Mouse (Mus musculus): ENCODE data around the gene Axl. TPM values are rescaled to one million over a fixed set of nuclear protein-coding genes. Genes with fewer than 3 reads are reported as not detected.

The Axl gene
- polyA plus RNA-seq, 1 experiment from 2014 or later = 18.1 TPM

DNA sequence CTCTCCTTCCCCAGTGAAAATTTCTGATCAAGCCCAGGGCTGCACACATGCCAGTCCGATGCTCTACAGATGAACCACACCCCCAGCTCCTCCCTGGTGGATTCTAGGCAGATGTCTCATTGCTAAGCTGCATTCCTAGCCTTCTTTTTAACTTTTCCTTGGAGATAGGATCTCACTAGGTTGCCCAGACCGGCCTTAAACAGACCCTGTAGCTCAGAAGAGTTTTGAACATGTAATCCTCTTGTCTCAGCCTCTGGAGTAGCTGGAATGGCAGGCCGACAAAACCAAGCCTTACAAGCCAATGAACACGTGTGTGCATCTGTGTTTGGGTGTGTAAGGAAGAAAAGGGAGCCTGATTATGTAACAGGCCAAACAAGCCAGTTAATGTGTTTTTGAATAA is 7.8 kb downstream of the Axl start:
- 32% methylated on average over 4 of the region's 4 CpGs for WGBS (ENCODE audit: insufficient replicate concordance)
- no peak overlapping the region for H3K27ac ChIP-seq (replicated peaks)
- no peak overlapping the region for H3K4me3 ChIP-seq (replicated peaks)

DNA sequence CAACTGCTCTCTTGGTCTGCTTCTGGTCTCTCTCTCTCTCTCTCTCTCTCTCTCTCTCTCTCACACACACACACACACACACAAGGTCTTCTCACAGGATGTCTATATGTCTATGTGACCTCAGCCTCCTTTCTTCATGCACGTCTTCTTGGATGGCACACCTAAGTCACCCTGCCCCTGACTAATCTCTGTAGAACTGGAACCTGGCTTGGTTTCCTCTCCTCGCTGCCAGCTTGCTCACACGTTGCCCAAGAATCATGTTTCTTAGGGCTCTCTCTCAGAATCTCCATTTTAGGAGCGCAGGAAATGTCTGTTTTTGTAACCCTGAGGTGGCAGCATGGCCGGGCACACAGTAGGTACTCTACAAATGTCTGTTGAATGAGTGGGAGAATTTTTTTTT is 8.5 kb downstream of the Axl start:
- no peak overlapping the region for H3K27ac ChIP-seq (replicated peaks)
- no peak for ATAC-seq (ENCODE audit: insufficient read depth)
- H3K4me1 ChIP-seq (replicated peaks) = peaks cover 21% of the 10 kb centered on the region
- H3K4me2 ChIP-seq = no peak overlapping the region
- 71% methylated on average over 5 of the region's 5 CpGs for WGBS (ENCODE audit: insufficient replicate concordance)
- H3K36me3 ChIP-seq (replicated peaks) = no peaks in the 10 kb centered on the region
- no peaks in the 10 kb centered on the region for H3K27me3 ChIP-seq
- H3K9me3 ChIP-seq (replicated peaks) = no peaks in the 10 kb centered on the region
- H3K9ac ChIP-seq = no peak overlapping the region
- no peak overlapping the region for H3K4me3 ChIP-seq (replicated peaks)

More for the DNA sequence above, 7.8 kb downstream of the Axl start:
- H3K9me3 ChIP-seq (replicated peaks) = no peaks in the 10 kb centered on the region
- no peak for ATAC-seq (ENCODE audit: insufficient read depth)
- H3K4me1 ChIP-seq (replicated peaks) = peaks cover 21% of the 10 kb centered on the region
- H3K9ac ChIP-seq = no peak overlapping the region
- H3K27me3 ChIP-seq = no peaks in the 10 kb centered on the region
- no peak overlapping the region for H3K4me2 ChIP-seq
- no peaks in the 10 kb centered on the region for H3K36me3 ChIP-seq (replicated peaks)

DNA sequence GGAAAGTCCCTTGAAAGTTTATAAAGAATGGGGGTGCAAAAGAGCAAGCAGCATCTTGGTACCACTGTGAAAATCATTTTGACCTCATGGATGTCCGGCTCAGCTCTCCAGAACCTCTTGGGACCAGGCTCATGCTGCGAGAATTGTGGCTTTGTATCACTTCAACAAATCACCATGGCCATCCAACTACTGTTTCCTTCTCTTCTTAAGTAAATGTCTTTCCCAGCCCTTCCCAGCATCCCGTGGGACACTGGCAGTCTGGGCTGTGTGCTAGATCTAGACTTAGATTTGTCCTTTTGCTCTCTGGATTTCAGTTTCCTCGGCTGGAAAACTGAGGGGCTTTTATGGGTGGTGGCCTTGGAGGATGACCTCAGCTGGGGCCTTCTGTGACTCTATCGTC is 20.3 kb downstream of the Axl start:
- Histone ChIP-seq H3K27me3 (no peaks in the 10 kb centered on the region), H3K27ac (replicated peaks) (no peak overlapping the region), H3K4me3 (replicated peaks) (no peak overlapping the region), H3K36me3 (replicated peaks) (no peaks in the 10 kb centered on the region), H3K4me1 (replicated peaks) (no peaks in the 10 kb centered on the region), H3K4me2 (no peak overlapping the region), H3K9ac (no peak overlapping the region), H3K9me3 (replicated peaks) (no peaks in the 10 kb centered on the region)
- WGBS (ENCODE audit: insufficient replicate concordance) = 66% methylated on average over 5 of the region's 5 CpGs
- no peak for ATAC-seq (ENCODE audit: insufficient read depth)

DNA sequence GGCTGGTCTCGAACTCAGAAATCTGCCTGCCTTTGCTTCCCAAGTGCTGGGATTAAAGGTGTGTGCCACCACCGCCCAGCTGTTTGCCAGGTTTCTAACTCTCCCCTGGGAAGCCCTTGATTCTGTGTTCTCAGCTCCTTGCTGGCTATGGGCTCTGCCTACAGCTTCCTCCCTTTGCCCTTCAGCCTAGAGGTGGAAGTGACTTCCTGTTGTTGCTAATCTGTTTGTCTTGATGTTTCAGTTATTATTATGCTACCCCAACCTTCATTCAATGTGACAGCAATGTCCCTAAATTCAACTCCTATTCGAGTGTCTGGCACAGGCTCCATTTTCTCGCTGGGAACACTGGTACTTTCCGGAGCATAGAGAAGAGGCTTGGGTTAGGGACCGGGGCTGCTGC is 22.4 kb downstream of the Axl start:
- H3K27ac ChIP-seq (replicated peaks) = no peak overlapping the region
- H3K9ac ChIP-seq = no peak overlapping the region
- no peak overlapping the region for H3K4me2 ChIP-seq
- ATAC-seq (ENCODE audit: insufficient read depth) = no peak
- WGBS (ENCODE audit: insufficient replicate concordance) = 70% methylated on average over 6 of the region's 6 CpGs
- H3K36me3 ChIP-seq (replicated peaks) = no peaks in the 10 kb centered on the region
- H3K27me3 ChIP-seq = no peaks in the 10 kb centered on the region
- H3K9me3 ChIP-seq (replicated peaks) = no peaks in the 10 kb centered on the region
- H3K4me1 ChIP-seq (replicated peaks) = no peaks in the 10 kb centered on the region
- no peak overlapping the region for H3K4me3 ChIP-seq (replicated peaks)

DNA sequence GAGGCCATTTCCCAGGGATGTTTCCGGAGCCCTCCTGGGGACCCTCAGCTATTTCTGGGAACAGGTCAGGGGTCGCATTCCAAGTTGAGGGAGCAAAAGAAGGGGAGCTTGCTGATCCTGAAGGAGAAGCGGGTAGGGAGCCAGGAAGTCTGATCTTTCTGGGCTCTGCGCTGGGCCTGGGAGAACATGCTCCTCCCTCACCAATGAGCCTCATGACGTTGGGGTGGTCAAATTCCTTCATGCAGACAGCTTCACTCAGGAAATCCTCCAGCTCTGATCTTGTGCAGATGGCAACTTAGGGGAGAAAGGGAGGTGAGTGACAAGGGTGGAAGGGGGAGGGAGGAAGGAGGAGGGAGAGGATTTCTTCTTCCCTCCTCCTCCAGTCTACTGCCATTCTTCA is 24.3 kb downstream of the Axl start:
- no peaks in the 10 kb centered on the region for H3K36me3 ChIP-seq (replicated peaks)
- H3K4me2 ChIP-seq = no peak overlapping the region
- no peaks in the 10 kb centered on the region for H3K4me1 ChIP-seq (replicated peaks)
- WGBS (ENCODE audit: insufficient replicate concordance) = 52% methylated on average over 5 of the region's 5 CpGs
- no peaks in the 10 kb centered on the region for H3K9me3 ChIP-seq (replicated peaks)
- ATAC-seq (ENCODE audit: insufficient read depth) = no peak
- no peaks in the 10 kb centered on the region for H3K27me3 ChIP-seq
- H3K4me3 ChIP-seq (replicated peaks) = no peak overlapping the region
- no peak overlapping the region for H3K9ac ChIP-seq
- H3K27ac ChIP-seq (replicated peaks) = no peak overlapping the region

DNA sequence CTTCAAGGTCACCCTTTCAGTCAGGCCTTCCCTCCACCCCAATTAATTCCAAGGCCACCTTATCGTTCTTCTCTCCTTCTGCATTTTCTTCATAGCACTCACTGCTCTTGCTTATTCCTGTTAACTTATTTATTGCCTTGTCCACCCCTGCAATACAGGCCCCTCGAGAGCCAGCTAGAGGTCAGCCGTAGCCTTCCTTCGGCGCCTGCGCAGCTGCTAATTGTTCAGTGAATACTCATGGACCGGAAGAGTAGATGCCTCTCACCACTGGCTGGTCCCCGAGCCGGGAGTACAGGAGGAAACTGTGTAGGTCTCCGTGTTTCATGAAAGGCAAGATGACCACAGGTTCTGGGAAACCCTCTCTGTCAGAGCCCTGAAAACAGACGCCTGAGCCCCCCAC is 24.8 kb downstream of the Axl start:
- WGBS (ENCODE audit: insufficient replicate concordance) = 59% methylated on average over 11 of the region's 11 CpGs
- Histone ChIP-seq H3K9me3 (replicated peaks) (no peaks in the 10 kb centered on the region), H3K4me3 (replicated peaks) (no peak overlapping the region), H3K36me3 (replicated peaks) (no peaks in the 10 kb centered on the region), H3K4me1 (replicated peaks) (no peaks in the 10 kb centered on the region), H3K9ac (no peak overlapping the region), H3K27me3 (no peaks in the 10 kb centered on the region), H3K4me2 (no peak overlapping the region), H3K27ac (replicated peaks) (no peak overlapping the region)
- ATAC-seq (ENCODE audit: insufficient read depth) = peak; percentile 54; the same call in 1 of the 2 replicates

DNA sequence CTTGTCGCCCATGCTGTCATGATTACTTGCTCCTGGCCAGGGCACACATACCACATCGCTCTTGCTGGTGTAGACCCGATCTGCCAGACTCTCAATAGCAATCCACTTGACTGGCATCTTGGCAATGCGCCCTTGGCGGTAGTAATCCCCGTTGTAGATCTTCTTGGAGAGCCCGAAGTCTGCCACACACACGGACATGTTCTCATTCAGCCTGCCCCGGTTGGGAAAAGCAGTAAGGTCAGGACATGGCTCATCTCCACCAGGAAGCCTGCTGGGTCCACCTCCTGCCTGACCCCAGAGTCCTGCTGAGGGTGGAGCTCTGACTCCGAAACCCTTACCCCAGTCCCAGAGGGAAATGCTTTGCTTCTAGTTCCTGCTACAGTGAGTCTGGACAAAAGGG is 27.2 kb downstream of the Axl start:
- H3K27ac ChIP-seq (replicated peaks) = no peak overlapping the region
- H3K9ac ChIP-seq = no peak overlapping the region
- 74% methylated on average over 10 of the region's 10 CpGs for WGBS (ENCODE audit: insufficient replicate concordance)
- 0 out of 2 replicates have a peak, but pooled peaks cover 4% of the 10 kb centered on the region for H3K4me1 ChIP-seq (replicated peaks)
- H3K4me3 ChIP-seq (replicated peaks) = no peak overlapping the region
- 0 out of 2 replicates have a peak, but pooled peaks cover 3% of the 10 kb centered on the region for H3K27me3 ChIP-seq
- no peaks in the 10 kb centered on the region for H3K9me3 ChIP-seq (replicated peaks)
- H3K36me3 ChIP-seq (replicated peaks) = no peaks in the 10 kb centered on the region
- no peak for ATAC-seq (ENCODE audit: insufficient read depth)
- H3K4me2 ChIP-seq = no peak overlapping the region

DNA sequence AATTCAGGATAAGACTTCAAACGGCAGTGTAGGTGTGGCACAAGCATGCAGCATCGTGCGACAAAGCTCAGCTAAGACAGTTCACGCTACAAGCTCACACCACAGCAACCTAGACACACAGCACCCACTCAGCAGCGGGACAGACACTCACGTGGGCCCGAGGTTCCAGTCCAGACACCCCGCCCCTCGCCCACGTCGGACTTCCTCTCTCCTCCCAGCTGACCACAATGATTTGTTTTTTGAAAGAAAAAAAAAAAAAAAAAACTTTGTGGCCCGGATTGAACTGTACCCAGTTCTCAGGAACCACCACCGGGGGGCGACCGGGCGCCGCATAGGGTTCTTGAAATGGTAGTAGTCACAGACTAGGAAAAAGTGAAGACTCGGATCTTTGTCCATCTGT is 32.5 kb downstream of the Axl start:
- ATAC-seq (ENCODE audit: insufficient read depth) = no peak
- peak overlapping the region; percentile 63 for H3K9ac ChIP-seq
- WGBS (ENCODE audit: insufficient replicate concordance) = 1% methylated on average over 18 of the region's 18 CpGs

DNA sequence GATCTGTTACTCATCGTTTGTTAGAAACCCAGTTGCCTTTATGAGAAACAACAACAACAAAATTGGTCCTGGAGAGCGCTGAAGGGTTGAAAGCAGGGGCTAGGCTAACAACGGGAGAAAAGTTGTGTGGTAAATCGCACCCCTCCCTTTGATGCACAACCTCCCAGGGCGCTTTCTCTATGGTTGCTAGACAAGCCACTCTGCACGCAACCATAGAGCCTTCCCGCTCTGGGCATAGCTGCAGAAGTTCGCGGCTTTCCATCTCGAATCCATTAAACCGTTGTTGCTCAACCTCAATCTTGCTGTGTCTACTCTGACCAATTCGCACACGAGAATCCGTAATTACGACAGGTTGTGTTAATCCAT is 33.1 kb downstream of the Axl start:
- H3K4me1 ChIP-seq (replicated peaks) = peaks cover 41% of the 10 kb centered on the region

More for the DNA sequence above, 32.5 kb downstream of the Axl start:
- peak overlapping the region; percentile 97 for H3K27ac ChIP-seq (replicated peaks)
- peaks cover 39% of the 10 kb centered on the region for H3K4me1 ChIP-seq (replicated peaks)
- peak overlapping the region; percentile 96 for H3K4me2 ChIP-seq
- 0 out of 2 replicates have a peak, but pooled peaks cover 3% of the 10 kb centered on the region for H3K27me3 ChIP-seq
- H3K9me3 ChIP-seq (replicated peaks) = no peaks in the 10 kb centered on the region
- peaks cover 19% of the 10 kb centered on the region for H3K36me3 ChIP-seq (replicated peaks)
- H3K4me3 ChIP-seq (replicated peaks) = peak overlapping the region; percentile 80

DNA sequence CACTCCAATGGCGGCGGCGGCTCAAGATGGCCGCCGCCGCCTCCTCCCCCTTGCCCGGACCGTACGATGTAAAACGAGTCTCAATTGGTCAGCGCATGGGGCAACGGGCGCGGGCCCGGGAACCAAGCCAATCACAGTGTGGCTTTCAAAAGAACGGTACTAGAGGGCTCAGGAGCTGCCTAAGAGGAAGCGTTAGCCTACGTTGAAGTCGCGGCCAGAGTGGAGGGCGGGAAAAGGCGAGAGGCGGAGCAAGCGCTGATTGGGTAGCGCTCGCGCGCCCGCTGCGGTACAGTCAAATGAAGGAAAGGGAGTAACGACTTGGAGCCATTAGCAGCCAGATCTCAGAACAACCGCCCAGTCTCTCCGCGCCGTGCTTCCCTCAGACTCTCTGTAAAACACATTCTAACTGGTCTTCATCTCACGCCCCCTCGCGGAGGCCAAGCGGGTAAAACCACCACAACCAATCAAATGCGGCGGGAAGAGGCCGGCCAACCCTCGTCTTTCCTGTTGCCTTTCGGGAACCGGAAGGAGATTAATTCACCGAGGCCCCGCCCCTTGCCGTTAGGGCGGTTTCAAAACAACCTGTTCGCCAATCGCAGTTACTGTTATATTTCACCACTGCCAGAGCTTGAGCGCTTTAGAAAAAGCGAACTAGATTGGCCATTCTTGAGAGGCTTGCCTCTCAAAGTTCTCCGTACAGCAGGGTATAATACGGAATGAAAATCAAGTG is 33.6 kb downstream of the Axl start, which contains the start of gene Hnrnpul1:
Hnrnpul1 (minus strand) TSS at position 20 of the 730 bp plus-strand sequence.
- 0 out of 2 replicates have a peak, but pooled peaks cover 3% of the 10 kb centered on the region for H3K27me3 ChIP-seq
- H3K4me1 ChIP-seq (replicated peaks) = peaks cover 41% of the 10 kb centered on the region
- H3K27ac ChIP-seq (replicated peaks) = peak within 1 kb of the TSS; percentile 97
- H3K9ac ChIP-seq = peak within 1 kb of the TSS; percentile 88
- peaks cover 30% of the 10 kb centered on the region for H3K36me3 ChIP-seq (replicated peaks)
- peak within 1 kb of the TSS; percentile 80 for H3K4me3 ChIP-seq (replicated peaks)
- no peaks in the 10 kb centered on the region for H3K9me3 ChIP-seq (replicated peaks)
- ATAC-seq (ENCODE audit: insufficient read depth) = peak; percentile 91
- peak within 1 kb of the TSS; percentile 96 for H3K4me2 ChIP-seq
- WGBS (ENCODE audit: insufficient replicate concordance) = under 1% methylated on average over 55 of the region's 55 CpGs

More for the DNA sequence above, 33.1 kb downstream of the Axl start:
- peak; percentile 52 for ATAC-seq (ENCODE audit: insufficient read depth)
- Histone ChIP-seq H3K9me3 (replicated peaks) (no peaks in the 10 kb centered on the region), H3K36me3 (replicated peaks) (peaks cover 25% of the 10 kb centered on the region), H3K27me3 (0 out of 2 replicates have a peak, but pooled peaks cover 3% of the 10 kb centered on the region), H3K27ac (replicated peaks) (peak overlapping the region; percentile 97), H3K4me3 (replicated peaks) (peak overlapping the region; percentile 80), H3K4me2 (peak overlapping the region; percentile 96), H3K9ac (peak overlapping the region; percentile 63)
- WGBS (ENCODE audit: insufficient replicate concordance) = 0% methylated on average over 15 of the region's 15 CpGs

DNA sequence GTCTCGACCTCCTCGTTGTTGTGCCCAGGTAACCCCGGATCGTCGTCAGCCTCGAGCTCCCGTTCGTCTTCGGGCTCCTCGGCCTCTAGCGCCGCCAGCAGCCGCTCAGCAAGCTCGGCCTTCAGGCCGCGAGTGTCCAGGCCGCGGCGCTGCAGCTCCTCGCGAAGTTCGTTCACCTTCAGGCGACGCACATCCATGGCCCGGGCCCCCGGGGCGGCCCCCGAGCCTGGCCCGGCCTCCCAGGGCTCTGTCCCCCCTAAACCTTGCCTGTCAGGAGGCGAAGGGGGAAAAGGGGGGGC is 34.1 kb downstream of the Axl start:
- Histone ChIP-seq H3K4me2 (peak overlapping the region; percentile 96), H3K36me3 (replicated peaks) (peaks cover 35% of the 10 kb centered on the region), H3K9ac (peak overlapping the region; percentile 88)

More for the DNA sequence above, 34.1 kb downstream of the Axl start:
- peak overlapping the region; percentile 97 for H3K27ac ChIP-seq (replicated peaks)
- H3K4me3 ChIP-seq (replicated peaks) = peak overlapping the region; percentile 80
- peaks cover 41% of the 10 kb centered on the region for H3K4me1 ChIP-seq (replicated peaks)
- H3K9me3 ChIP-seq (replicated peaks) = no peaks in the 10 kb centered on the region
- ATAC-seq (ENCODE audit: insufficient read depth) = no peak
- WGBS (ENCODE audit: insufficient replicate concordance) = 0% methylated on average over 30 of the region's 30 CpGs
- 0 out of 2 replicates have a peak, but pooled peaks cover 3% of the 10 kb centered on the region for H3K27me3 ChIP-seq

All from liver, embryonic 15.5 days (tissue).